Mouse (Mus musculus) megakaryocyte-erythroid progenitor cell, adult 5-6 weeks (primary cell): Measurements from ENCODE around the gene Sash1. TPM values are rescaled to one million over a fixed set of nuclear protein-coding genes. Genes with fewer than 3 reads are reported as not detected.

Experiments
- ATAC-seq: replicated peaks from 2 replicates; pipeline ENCODE4 v1.8.0; 2016; ENCODE audit warnings: mild to moderate bottlenecking, inconsistent platforms; ENCODE audit not compliant: severe bottlenecking, poor library complexity, low FRiP score, low TSS enrichment
- total RNA-seq, 2 experiments: library from RNA; stranded (forward) in 1 of 2; stranded (reverse) in 1 of 2; fragments of 200-1000, 215-1000 nt in 1 of 2; fragments of >200 nt in 1 of 2; fragmentation: Nextera tagmentation in 1 of 2; gene quantifications; 2 replicates each; pipeline ENCODE4 v1.2.3; 2014 to 2017

Sash1 gene
- total RNA-seq, 2 experiments from 2014 or later = 0.61 to 1.7 TPM

- ATAC-seq = no peak
Measured at GRCm38 (mm10) chr10:8870368-8870767, 15.5 kb downstream of the Sash1 start.

- no peak for ATAC-seq
Measured at GRCm38 (mm10) chr10:8866062-8866642, 19.7 kb downstream of the Sash1 start.

GRCm38 (mm10) chr10:8860655-8861054 lies 25.2 kb downstream of the Sash1 start:
- no peak for ATAC-seq

- ATAC-seq = no peak
Measured at GRCm38 (mm10) chr10:8858718-8859117, 27.2 kb downstream of the Sash1 start.

- no peak for ATAC-seq
Measured at GRCm38 (mm10) chr10:8856942-8857341, 28.9 kb downstream of the Sash1 start.

- ATAC-seq = no peak
Measured at GRCm38 (mm10) chr10:8853326-8853725, 32.5 kb downstream of the Sash1 start.

GRCm38 (mm10) chr10:8851625-8852024 lies 34.2 kb downstream of the Sash1 start:
- ATAC-seq = no peak

- no peak for ATAC-seq
Measured at GRCm38 (mm10) chr10:8847974-8848373, 37.9 kb downstream of the Sash1 start.

- no peak for ATAC-seq
Measured at GRCm38 (mm10) chr10:8846258-8846657, 39.6 kb downstream of the Sash1 start.

GRCm38 (mm10) chr10:8845230-8845770 lies 40.6 kb downstream of the Sash1 start:
- no peak for ATAC-seq

GRCm38 (mm10) chr10:8839956-8840355 lies 45.9 kb downstream of the Sash1 start:
- ATAC-seq = no peak

- ATAC-seq = peak; percentile 84
Measured at GRCm38 (mm10) chr10:8833816-8834464, 51.9 kb downstream of the Sash1 start.

- ATAC-seq = no peak
Measured at GRCm38 (mm10) chr10:8826303-8826702, 59.6 kb downstream of the Sash1 start.

- ATAC-seq = no peak
Measured at GRCm38 (mm10) chr10:8825874-8826273, 60.0 kb downstream of the Sash1 start.

GRCm38 (mm10) chr10:8818066-8818465 lies 67.8 kb downstream of the Sash1 start:
- no peak for ATAC-seq

GRCm38 (mm10) chr10:8813984-8814578 lies 71.8 kb downstream of the Sash1 start:
- ATAC-seq = no peak

GRCm38 (mm10) chr10:8813259-8813658 lies 72.6 kb downstream of the Sash1 start:
- no peak for ATAC-seq

- ATAC-seq = no peak
Measured at GRCm38 (mm10) chr10:8812807-8813206, 73.1 kb downstream of the Sash1 start.

GRCm38 (mm10) chr10:8811261-8812039 lies 74.4 kb downstream of the Sash1 start:
- no peak for ATAC-seq

- ATAC-seq = no peak
Measured at GRCm38 (mm10) chr10:8810496-8810895, 75.4 kb downstream of the Sash1 start.
